Mouse (Mus musculus) embryonic facial prominence, embryonic 11.5 days (tissue): ENCODE measurements at regions not wholly inside any gene's neighbourhood (a gene's known extent, or its start where the extent isn't known, plus 50 kb on each side); places are given as distances from the start of the nearest gene placed in this dataset.
"Not testable (repeated sequence)": the region's sequence is repeated elsewhere in the genome, so short reads cannot be mapped to it uniquely, and the experiment has no call there.

Experiments used
- ATAC-seq: fragments of 200-750 bp; cut with Nextera tagmentation; replicated peaks from 2 replicates; pipeline ENCODE4 v1.8.0; 2017; ENCODE audit warnings: low read depth; ENCODE audit not compliant: insufficient number of reproducible peaks, low FRiP score, low TSS enrichment
- DNase-seq: peaks from one replicate; pipeline ENCODE4 v3.0.0-alpha.2; 2015; ENCODE audit warnings: low spot score
- H3K27ac ChIP-seq: fragments of 300-500 bp; sonication (generic); replicated peaks from 2 replicates; pipeline ENCODE4 v1.5.1; 2014; ENCODE audit warnings: mild to moderate bottlenecking, low read depth, low read length, control low read depth
- H3K27me3 ChIP-seq: fragments of 300-500 bp; sonication (generic); 2 replicates; pipeline ENCODE4 v1.6.1; 2014; ENCODE audit warnings: mild to moderate bottlenecking, low read length, moderate library complexity, mixed read lengths; ENCODE audit not compliant: control insufficient read depth, insufficient read depth
- H3K36me3 ChIP-seq: fragments of 300-500 bp; sonication (generic); replicated peaks from 2 replicates; pipeline ENCODE4 v1.6.1; 2014; ENCODE audit warnings: low read depth, mild to moderate bottlenecking, low read length, moderate library complexity, mixed read lengths; ENCODE audit not compliant: control insufficient read depth, insufficient read depth
- H3K4me1 ChIP-seq: fragments of 300-500 bp; sonication (generic); 2 replicates; pipeline ENCODE4 v1.6.1; 2014; ENCODE audit warnings: low read length, mixed read lengths; ENCODE audit not compliant: control insufficient read depth, insufficient read depth
- H3K4me2 ChIP-seq: fragments of 300-500 bp; sonication (generic); 2 replicates; pipeline ENCODE4 v1.6.1; 2014; ENCODE audit warnings: low read depth, mild to moderate bottlenecking, control low read depth, low read length, moderate library complexity
- H3K4me3 ChIP-seq: fragments of 300-500 bp; sonication (generic); 2 replicates; pipeline ENCODE4 v1.5.1; 2014; ENCODE audit warnings: low read depth, low read length, control low read depth
- H3K9ac ChIP-seq: fragments of 300-500 bp; sonication (generic); replicated peaks from 2 replicates; pipeline ENCODE4 v1.6.1; 2014; ENCODE audit warnings: mild to moderate bottlenecking, control low read depth, low read length
- H3K9me3 ChIP-seq: fragments of 300-500 bp; sonication (generic); replicated peaks from 2 replicates; pipeline ENCODE4 v1.6.1; 2016; ENCODE audit warnings: mild to moderate bottlenecking, low read length, inconsistent platforms, mixed read lengths; ENCODE audit not compliant: control insufficient read depth
- WGBS: fragments of 180-500 bp; shearing (Covaris S2); extraction: QIAGEN DNeasy Blood & Tissue Kit; methylation state at CpG from one replicate; pipeline ENCODE4 v1.1.7; 2014; 5-methylcytosine and 5-hydroxymethylcytosine counted together

DNA sequence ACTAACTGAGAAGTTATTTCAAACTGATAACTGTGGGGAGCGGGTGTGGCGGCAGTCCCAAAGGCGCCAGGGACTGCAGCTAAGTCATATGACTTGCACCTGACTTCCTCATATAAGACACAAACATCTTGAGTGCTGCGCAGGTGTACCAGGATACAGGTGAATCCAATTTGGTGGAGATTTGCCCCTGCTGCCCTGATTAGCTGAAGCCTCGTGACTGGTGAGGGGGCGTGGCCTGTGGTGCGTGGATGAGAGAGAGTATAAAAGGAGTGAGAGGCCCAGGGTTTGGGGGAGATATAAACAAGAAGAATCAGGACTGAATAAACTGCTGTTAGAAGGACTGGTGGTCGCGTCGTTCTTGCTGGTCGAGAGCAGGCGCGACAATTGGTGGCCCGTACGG is 731.6 kb upstream of the Pcdh10 start:
- H3K27me3 ChIP-seq, H3K4me3 ChIP-seq, DNase-seq, H3K4me2 ChIP-seq, H3K27ac ChIP-seq, H3K36me3 ChIP-seq, H3K4me1 ChIP-seq, ATAC-seq, H3K9ac ChIP-seq, H3K9me3 ChIP-seq: not testable (repeated sequence)
- WGBS = 88% methylated on average over 3 of the region's 15 CpGs

DNA sequence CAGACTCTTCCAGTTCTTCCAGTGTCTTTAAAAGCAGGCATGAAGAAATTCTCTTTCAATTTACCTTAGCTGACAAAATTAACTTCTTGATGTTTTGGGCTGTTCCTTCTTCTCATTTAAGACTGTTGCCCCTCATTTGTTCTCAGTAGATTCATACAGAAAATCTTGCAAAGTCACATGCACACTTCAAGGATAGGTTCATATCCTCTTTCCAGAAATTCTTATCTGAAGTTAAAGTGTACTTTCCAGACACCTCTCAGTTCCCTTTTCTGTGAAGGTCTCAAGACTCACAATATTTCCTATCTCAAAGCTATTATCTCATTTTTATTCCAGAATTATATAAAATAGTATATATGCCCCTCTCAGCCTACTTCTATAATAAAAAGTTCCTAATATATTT is 681.8 kb upstream of the Pcdh10 start:
- Histone ChIP-seq H3K36me3 (no peaks in the 10 kb centered on the region), H3K27ac (no peak overlapping the region), H3K9ac (no peak overlapping the region), H3K4me1 (no peaks in the 10 kb centered on the region), H3K27me3 (no peaks in the 10 kb centered on the region), H3K4me2 (no peak overlapping the region), H3K9me3 (no peaks in the 10 kb centered on the region), H3K4me3 (no peak overlapping the region)
- DNase-seq = no peak
- ATAC-seq = no peak

GRCm38 (mm10) chr3:44697000-44697681 is 681.1 kb upstream of the Pcdh10 start:
- Histone ChIP-seq H3K9ac (no peak overlapping the region), H3K27me3 (no peaks in the 10 kb centered on the region), H3K36me3 (no peaks in the 10 kb centered on the region), H3K4me3 (no peak overlapping the region), H3K27ac (no peak overlapping the region), H3K4me2 (no peak overlapping the region), H3K9me3 (no peaks in the 10 kb centered on the region), H3K4me1 (no peaks in the 10 kb centered on the region)
- ATAC-seq = no peak
- DNase-seq = no peak
- WGBS = 73% methylated on average over 3 of the region's 3 CpGs

- no peak overlapping the region for H3K9ac ChIP-seq
- no peak overlapping the region for H3K4me3 ChIP-seq
- H3K27ac ChIP-seq = no peak overlapping the region
- WGBS = 78% methylated on average over 2 of the region's 2 CpGs
- no peak overlapping the region for H3K4me2 ChIP-seq
- no peaks in the 10 kb centered on the region for H3K27me3 ChIP-seq
- no peaks in the 10 kb centered on the region for H3K36me3 ChIP-seq
- DNase-seq (no peak), ATAC-seq (no peak)
- no peaks in the 10 kb centered on the region for H3K4me1 ChIP-seq
- no peaks in the 10 kb centered on the region for H3K9me3 ChIP-seq
Observed at GRCm38 (mm10) chr3:44701125-44701524, 677.1 kb upstream of the Pcdh10 start.

DNA sequence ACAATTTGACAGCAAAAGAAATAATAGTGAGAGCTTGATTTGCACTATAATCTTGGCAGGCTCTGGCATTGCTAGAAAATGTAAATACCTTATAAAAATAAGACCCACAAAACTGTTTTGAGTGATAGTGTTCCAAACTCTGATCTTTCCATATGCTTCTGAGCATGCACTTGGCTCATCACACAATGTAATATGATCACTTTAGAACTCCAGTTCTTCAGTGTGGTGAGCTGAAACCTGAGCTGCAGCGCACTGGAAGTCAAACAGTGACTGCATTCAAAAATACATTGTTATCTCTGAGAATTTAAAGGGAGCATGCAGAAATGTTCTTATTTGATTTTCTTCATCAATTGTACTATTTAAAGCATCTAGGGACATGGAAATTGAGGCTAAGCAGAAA is 672.5 kb upstream of the Pcdh10 start:
- 31% methylated on average over 1 of the region's 1 CpGs for WGBS
- H3K36me3 ChIP-seq = no peaks in the 10 kb centered on the region
- DNase-seq (peak; percentile 53), ATAC-seq (no peak)
- H3K4me2 ChIP-seq = no peak overlapping the region
- H3K9me3 ChIP-seq = no peaks in the 10 kb centered on the region
- H3K9ac ChIP-seq = no peak overlapping the region
- no peak overlapping the region for H3K27ac ChIP-seq
- H3K27me3 ChIP-seq = no peaks in the 10 kb centered on the region
- H3K4me3 ChIP-seq = no peak overlapping the region
- no peaks in the 10 kb centered on the region for H3K4me1 ChIP-seq

- H3K4me2 ChIP-seq = no peak overlapping the region
- ATAC-seq = no peak
- H3K36me3 ChIP-seq = no peaks in the 10 kb centered on the region
- DNase-seq = no peak
- no peak overlapping the region for H3K9ac ChIP-seq
- WGBS = 78% methylated on average over 3 of the region's 3 CpGs
- H3K9me3 ChIP-seq = no peaks in the 10 kb centered on the region
- H3K4me1 ChIP-seq = no peaks in the 10 kb centered on the region
- no peak overlapping the region for H3K4me3 ChIP-seq
- H3K27me3 ChIP-seq = no peaks in the 10 kb centered on the region
- H3K27ac ChIP-seq = no peak overlapping the region
Observed at GRCm38 (mm10) chr3:44715463-44715862, 662.7 kb upstream of the Pcdh10 start.
